Mouse (Mus musculus) large intestine, adult 2 months (tissue): ENCODE results near the gene Bclaf1. TPM values are rescaled to one million over a fixed set of nuclear protein-coding genes. Genes with fewer than 3 reads are reported as not detected.

Experiments used
- DNase-seq: peaks from one replicate; pipeline ENCODE4 v3.0.0-alpha.2; 2012; ENCODE audit warnings: low read depth, low spot score
- WGBS: fragments of 180-500 bp; shearing (Covaris S2); methylation state at CpG from one replicate; pipeline ENCODE4 v1.1.7; 2018; 5-methylcytosine and 5-hydroxymethylcytosine counted together
- polyA plus RNA-seq: library from polyadenylated mRNA; depleted of rRNA; stranded (reverse); fragments of >200 nt; gene quantifications from 2 replicates; pipeline ENCODE4 v1.2.3, GENCODE M21; 2012

Bclaf1 gene
- polyA plus RNA-seq, 1 experiment = 10.3 TPM

- 25% methylated on average over 13 of the region's 13 CpGs for WGBS
- DNase-seq = no peak
These were observed 1.2 kb downstream of the Bclaf1 start for GRCm38 (mm10) chr10:20313447-20313846.

DNA sequence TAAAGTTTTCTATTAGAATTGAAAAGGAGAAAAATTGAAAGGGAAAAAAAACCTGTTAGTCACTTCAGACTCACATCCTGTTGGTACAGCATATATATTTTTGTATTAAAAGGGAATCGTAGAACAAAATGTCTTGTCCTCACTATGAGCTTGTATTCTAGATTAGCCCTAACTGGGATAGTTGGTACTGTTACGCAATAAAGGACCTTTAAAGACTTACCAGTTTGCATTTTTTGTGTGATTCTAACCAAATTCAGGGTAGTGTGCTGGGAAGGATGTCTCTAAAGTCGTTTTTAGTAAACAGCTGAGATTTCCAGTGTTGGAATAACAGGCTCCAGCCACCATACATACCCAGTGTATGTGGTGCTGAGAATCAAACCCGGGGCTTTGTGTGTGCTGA lies 1.7 kb downstream of the Bclaf1 start:
- DNase-seq = no peak
- WGBS = 58% methylated on average over 4 of the region's 4 CpGs

DNA sequence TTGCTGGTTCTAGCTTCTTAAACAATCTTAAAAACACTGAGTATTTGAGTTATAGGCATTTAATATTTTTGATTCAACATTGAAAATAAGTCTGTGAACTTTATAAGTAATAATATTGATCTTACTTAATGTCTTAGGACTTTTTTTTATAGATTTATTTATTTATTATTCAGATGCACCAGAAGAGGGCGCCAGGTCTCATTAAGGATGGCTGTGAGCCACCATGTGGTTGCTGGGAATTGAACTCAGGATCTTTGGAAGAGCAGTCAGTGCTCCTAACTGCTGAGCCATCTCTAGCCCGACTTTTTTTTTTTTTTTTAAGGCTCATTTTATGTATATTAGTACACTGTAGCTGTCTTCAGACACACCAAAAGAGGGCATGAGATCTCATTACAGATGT lies 2.5 kb downstream of the Bclaf1 start:
- WGBS = 38% methylated on average over 2 of the region's 2 CpGs

DNA sequence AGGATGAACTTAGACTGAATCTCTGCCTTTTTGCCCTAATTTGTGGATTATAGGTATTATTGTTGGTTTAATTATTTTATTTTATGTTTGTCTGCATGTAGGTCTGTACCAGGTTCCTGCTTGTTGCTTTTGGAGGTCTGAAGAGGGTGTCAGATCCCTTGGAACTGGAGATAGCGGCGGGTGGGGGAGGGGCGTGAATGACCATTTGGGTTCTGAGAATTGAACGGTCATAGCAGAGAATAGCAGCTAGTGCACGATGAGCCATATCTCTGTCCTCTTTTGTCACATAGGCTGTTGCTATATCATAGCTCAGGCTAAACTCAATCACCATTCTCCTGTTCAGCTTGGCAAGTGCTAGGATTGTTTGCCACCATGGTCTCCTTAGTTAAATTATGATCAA lies 5.2 kb downstream of the Bclaf1 start:
- WGBS = 70% methylated on average over 5 of the region's 5 CpGs
- no peak for DNase-seq

More for the DNA sequence above, 2.5 kb downstream of the Bclaf1 start:
- no peak for DNase-seq

DNA sequence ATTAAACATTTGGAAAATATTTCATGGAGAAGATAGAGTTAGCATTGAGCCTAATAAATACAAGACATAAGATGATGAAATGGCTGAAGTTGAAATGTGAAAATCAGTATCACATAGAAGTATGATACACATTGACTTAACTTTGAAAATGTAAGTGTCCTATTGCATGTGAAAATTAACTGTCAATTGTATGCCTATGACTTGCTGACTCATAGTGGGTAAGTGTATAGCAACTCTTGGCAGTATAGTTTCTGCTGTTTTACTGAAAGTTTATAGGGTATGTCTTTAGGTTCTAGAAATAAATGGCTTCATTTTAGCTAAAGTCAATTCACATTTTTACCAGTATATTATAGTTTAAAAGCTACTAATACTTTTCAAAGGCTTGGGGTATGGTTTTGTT lies 14.0 kb downstream of the Bclaf1 start:
- DNase-seq = no peak

DNA sequence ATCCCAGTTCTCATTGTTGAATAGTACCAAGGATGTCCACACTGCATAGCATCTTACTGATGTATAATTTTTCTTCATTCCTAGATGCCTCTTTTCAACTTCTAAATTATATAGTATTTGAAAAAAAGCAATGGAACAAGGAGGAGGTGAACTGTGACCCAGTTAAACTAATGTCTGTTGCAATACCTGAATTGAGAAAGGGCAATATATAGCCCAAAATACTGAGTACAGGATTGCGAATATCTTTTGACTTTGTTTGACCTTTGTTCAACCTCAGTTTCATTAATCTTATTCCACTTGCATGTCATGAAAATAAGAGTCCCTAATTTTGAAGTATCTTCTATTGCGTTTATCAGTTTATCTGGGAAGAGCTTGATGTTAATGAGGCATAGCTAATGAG lies 19.0 kb downstream of the Bclaf1 start:
- 79% methylated on average over 2 of the region's 2 CpGs for WGBS
- no peak for DNase-seq

- DNase-seq = no peak
- 89% methylated on average over 7 of the region's 7 CpGs for WGBS
These were observed 25.6 kb downstream of the Bclaf1 start for GRCm38 (mm10) chr10:20337872-20338271.

DNA sequence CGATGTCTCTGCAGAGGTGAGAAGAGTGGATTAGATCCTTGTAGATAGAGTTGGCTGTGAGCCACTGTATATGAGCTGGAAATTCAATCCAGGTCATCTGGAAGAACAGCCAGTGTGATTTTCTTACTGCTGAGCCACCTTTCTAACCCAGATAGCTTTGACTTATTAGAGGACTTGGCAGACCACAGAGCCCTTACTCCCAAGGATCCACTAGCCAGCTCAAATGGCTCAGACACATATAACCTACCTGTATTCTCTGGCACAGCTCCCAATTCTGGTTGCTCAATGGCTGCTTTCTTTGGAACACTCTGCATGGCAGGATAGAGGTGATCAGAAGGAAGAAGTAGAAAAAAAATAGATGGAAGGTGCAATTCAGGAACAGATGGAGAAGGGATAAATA lies 33.5 kb downstream of the Bclaf1 start:
- 48% methylated on average over 1 of the region's 1 CpGs for WGBS
- no peak for DNase-seq

DNA sequence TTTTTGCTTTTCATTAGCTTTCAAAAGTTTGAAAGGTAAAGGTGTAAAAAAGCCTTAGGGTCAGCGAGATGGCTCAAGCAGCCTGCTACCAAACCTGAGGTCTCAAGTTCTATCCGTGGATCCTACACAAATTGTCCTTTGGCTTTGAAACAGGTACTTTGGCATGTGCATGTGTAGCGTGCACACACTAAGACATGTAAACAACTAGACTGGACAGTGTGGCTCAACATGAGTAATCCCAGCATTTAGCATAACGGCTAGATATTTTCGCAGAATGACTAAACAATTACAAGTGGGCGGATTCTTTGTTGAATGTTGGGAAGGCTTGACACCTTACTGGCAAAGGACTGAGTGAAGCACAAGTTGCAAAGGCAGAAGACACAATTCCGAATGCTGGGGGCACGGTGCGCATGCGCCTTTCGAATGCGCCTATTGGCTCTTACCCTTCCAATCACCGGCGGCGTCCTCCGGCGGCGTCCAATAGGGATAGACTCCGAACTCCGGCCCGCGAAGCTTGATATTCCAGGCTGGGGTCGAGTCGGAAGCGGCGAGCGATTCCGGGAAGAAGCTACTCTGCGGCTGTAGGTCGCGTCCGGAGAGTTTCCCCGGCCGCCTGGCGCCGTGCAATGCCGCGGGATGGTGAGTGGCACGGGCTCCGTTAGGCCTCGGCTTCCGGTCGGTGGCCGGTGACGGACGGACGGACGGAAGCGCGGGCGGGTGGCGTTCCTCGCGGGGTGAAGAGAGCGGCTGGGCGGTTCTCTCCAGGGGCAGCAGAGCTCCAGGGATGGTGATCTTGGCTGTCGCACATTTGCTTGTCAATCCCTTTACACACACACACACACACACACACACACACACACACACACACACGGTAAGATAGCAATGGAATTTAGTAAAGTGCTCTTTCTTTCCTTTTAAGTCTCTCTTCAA lies 35.3 kb downstream of the Bclaf1 start, which contains the start of gene Mtfr2:
Mtfr2 (plus strand) TSS at position 486 of the 930 bp plus-strand sequence.
- peak; percentile 54 for DNase-seq

DNA sequence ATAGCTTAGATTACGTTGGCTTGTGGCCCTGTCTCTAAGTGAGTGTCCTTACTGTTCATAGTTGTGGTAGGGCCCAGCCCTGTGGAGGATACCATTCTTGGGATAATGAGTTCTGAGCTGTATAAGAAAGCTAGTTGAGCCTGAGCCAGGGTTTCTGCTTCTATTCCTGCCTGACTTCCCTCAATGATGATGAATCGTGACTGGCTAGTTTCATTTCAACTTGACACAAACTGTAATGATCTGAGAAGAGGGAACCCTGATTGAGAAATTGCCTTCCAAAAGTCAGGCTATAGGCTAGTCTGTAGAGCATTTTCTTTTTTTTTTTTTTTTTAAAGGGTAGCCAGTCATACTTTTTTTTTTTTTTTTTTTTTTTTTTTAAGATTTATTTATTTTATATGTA lies 36.6 kb downstream of the Bclaf1 start:
- WGBS = 81% methylated on average over 2 of the region's 2 CpGs
- no peak for DNase-seq

More for the DNA sequence above, 35.3 kb downstream of the Bclaf1 start, which contains the start of gene Mtfr2:
- under 1% methylated on average over 58 of the region's 58 CpGs for WGBS

DNA sequence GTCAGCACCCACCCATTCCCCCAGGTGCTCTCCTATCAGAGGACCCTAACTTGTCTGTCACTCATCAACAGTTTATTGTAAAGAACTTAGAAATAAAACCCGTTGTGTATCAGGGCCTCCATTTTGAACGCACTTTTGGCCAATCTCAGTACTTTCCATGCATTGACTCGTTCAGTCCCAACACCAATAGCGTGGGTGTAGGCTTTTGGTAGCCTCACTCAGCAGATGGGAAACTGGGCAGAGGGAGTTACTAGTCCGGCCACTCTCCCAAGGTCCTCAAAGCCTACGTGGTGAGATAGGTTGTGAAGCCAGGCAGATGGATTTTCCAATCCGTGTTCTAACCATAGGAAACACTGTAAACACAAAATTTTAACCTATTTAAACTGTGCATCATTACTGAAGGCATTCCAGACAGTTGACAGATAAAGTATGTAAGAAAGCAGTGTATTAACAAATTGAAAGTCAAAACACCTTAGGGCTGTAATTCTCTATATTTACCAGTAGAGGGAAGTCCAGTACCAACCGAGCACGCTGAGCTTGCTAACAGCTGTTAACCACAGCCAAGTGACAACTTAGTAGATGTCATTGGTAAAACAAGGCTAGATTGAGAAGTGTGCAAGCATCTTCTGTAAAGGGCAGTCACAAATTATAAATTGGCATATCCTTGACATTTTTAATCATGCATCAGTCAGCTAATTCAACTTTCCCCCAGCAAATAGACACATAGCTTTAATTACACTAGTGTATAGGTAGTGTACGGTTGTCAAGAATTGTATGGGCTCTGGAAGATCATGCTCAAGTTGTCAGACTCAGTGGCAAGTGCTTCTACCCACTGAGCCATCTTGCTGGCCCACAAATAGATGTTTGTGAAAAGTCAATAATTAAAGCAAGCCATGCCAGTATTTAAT lies 49.5 kb downstream of the Bclaf1 start:
- 61% methylated on average over 10 of the region's 10 CpGs for WGBS
- DNase-seq = no peak

- WGBS = 66% methylated on average over 4 of the region's 4 CpGs
- no peak for DNase-seq
These were observed 50.3 kb downstream of the Bclaf1 start for GRCm38 (mm10) chr10:20362450-20363118.

- 95% methylated on average over 5 of the region's 5 CpGs for whole genome bisulfite sequencing
- no peak for DNase-seq
These were observed 59.8 kb downstream of the Bclaf1 start for GRCm38 (mm10) chr10:20372046-20372445.

GRCm38 (mm10) chr10:20377621-20378020 lies 65.4 kb downstream of the Bclaf1 start:
- 85% methylated on average over 9 of the region's 9 CpGs for WGBS
- DNase-seq = no peak

- 55% methylated on average over 9 of the region's 9 CpGs for WGBS
- no peak for DNase-seq
These were observed 66.9 kb downstream of the Bclaf1 start for GRCm38 (mm10) chr10:20379071-20379735.

DNA sequence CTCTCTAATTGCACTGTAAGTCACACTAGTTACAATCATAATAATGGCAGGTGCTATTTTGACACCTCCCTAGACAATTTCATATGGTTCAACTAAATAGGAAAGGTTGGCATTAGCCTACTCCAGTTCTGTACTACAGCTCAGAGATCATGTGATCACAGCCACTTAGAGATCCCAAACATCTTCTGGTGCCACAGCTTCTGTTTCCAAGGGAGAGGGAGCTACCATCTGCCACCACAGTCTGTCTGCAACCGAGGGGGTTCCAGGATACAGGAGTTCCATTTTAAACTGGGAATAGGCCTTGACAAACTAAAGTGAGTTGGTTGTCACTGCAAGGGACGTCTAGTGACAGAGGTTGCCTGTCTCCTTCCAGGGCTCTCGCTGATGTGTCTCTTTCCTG lies 68.5 kb downstream of the Bclaf1 start:
- DNase-seq = no peak
- WGBS = 87% methylated on average over 3 of the region's 3 CpGs

DNA sequence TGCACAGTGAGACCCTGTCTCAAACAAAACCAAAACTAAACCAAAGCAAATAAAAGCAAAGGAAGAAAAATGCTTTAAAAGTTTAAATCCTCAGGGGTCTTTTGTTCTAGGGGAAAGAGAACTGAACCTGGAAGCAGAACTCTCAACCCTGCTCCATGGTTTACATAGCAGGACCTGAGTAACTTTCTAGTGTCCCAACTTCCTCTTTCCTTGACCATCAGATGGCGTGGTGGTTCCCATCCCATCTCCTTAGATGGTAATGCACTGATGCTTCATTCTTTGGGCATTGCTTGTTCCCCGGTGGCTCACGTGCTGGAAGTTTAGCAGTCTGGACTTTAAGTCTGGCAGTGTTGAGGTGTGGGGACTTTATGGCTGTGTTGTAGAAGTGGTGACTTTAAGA lies 69.1 kb downstream of the Bclaf1 start:
- WGBS = 65% methylated on average over 3 of the region's 3 CpGs
- no peak for DNase-seq

DNA sequence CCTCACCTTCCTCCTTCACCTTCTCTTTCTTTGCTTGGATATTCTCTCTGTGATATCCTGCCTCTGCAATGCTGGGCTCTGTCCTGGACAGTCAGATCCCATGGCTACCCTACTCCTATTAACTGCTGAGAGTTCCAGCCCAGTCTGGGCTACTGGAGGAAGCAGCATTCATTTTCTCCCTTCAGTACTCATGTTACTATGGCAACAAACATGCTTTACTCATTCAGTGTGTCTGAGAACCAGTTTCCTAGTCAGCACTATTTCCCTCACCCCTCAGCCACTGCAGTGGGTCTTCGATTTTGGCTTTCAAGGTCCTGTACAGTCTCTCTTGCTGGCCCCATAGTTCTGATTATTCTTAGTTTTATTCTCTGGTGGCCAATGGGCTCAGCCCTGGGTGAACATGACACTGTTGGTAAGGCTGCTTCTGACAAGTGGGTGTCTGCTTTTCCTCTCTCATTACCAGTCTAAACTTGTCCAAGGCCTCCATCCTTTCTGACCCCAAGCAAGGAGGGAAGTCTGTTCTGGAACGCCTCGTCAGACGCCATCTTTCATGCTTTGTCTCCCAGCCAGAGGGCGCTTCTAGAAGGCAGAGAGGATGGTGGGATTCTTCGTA lies 70.6 kb downstream of the Bclaf1 start:
- 81% methylated on average over 6 of the region's 6 CpGs for WGBS
- no peak for DNase-seq

DNA sequence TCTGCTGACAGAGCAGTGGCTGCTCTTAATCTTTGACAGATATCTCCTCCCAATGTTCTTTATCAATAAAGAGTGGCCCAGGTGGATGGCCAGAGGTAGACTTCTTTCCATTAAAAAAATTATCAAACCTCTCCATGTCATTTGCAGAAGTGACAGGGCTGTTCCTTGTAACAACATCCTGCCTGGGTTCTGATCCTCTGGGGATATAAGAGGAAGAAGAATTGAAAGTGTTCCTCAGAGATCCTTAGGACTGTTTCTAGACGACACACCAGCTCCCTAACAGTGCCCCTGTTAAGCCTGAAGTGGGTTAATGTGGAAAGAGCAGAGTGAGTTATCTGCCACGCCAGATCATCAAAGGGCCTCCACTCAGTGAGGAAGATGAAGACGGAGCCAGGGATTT lies 78.3 kb downstream of the Bclaf1 start:
- DNase-seq = no peak
- WGBS = 69% methylated on average over 3 of the region's 3 CpGs
